Mouse (Mus musculus): ENCODE results near the gene Olfr881. TPM values are rescaled to one million over a fixed set of nuclear protein-coding genes. Genes with fewer than 3 reads are reported as not detected.

Olfr881 gene
- not detected in 2 replicates for polyA plus RNA-seq (2015; fragmentation: Nextera tagmentation; extraction: Ambion mirVana)

DNA sequence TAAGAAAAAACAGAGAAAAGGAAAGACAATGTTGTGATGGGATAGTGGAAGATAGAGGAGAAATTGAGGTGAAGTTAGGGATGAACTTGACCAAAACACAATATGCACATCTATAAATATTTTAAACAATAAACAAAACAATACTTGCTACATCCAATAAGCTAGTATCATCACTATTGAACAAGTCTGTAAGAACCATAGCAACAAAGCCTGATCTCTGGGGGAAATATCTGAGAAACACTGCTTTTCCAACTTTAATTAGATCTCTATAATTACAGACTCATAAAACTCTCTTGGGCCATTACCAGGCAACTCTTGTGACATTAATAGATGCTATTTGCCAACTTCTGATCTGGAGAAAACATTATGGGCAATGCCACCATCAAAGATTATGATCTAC is at the start of gene Olfr881:
Gene Olfr881 (plus strand): TSS at position 301 of the 400 bp plus-strand sequence.
- DNase-seq (no peak), ATAC-seq (no peak)
- Histone ChIP-seq H3K4me1 (ENCODE audit: insufficient read depth) (no peaks in the 10 kb centered on the region), H3K9ac (replicated peaks) (no peak within 1 kb of the TSS), H3K36me3 (replicated peaks; ENCODE audit: insufficient read depth, low read length) (no peaks in the 10 kb centered on the region), H3K27ac (ENCODE audit: low read depth) (no peak within 1 kb of the TSS), H3K4me2 (ENCODE audit: low read depth, low read length) (no peak within 1 kb of the TSS), H3K27me3 (ENCODE audit: insufficient read depth, low read length) (no peaks in the 10 kb centered on the region), H3K4me3 (ENCODE audit: low read depth, low read length) (no peak within 1 kb of the TSS), H3K9me3 (ENCODE audit: low read length) (no peaks in the 10 kb centered on the region)
- no peak for TF ChIP-seq EP300 (IDR thresholded peaks at IDR 0.05; ENCODE audit: low read depth)
- TF ChIP-seq CTCF (IDR thresholded peaks at IDR 0.05; ENCODE audit: low read depth): no peak

DNA sequence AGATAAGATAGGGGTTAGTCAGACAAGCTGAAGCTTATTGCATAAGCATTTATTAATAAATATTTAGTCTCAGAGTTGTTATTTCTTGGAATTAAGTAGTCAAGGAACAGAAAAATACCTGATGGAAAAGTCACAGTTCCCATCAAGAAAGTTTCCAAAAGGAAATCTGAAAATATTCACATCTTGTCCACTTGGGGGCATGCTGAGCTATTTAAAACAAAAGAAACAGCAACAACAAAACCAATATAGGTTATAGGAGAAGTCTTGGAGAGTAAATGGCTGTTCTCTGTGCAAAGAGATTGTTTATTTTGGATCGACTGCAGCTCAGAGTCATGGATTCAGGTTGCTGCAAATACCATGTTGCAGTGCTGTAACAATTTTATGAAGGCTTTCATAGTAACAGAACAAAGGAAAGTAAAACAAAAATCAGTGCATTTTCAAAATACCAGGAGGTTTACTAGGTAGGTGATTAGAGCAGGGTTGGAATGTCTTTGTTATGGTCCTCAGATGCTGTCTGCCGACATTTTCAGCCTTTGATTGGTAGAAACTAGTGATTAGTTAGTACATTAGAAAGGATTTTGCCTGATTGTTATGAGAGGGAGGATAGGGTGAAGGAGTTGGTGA is 7.1 kb downstream of the Olfr881 start:
- no peaks in the 10 kb centered on the region for H3K9me3 ChIP-seq (ENCODE audit: low read length)
- WGBS (ENCODE audit: insufficient replicate concordance): 27% methylated on average over 2 of the region's 2 CpGs
- no peaks in the 10 kb centered on the region for H3K36me3 ChIP-seq (replicated peaks; ENCODE audit: insufficient read depth, low read length)
- TF ChIP-seq CTCF (IDR thresholded peaks at IDR 0.05; ENCODE audit: low read depth) (0 out of 2 replicates have a peak, but pooled peaks have one; percentile 7), EP300 (IDR thresholded peaks at IDR 0.05; ENCODE audit: low read depth) (no peak)
- no peaks in the 10 kb centered on the region for H3K27me3 ChIP-seq (ENCODE audit: insufficient read depth, low read length)
- H3K9ac ChIP-seq (replicated peaks): no peak overlapping the region
- no peaks in the 10 kb centered on the region for H3K4me1 ChIP-seq (ENCODE audit: insufficient read depth)
- H3K27ac ChIP-seq (ENCODE audit: low read depth): no peak overlapping the region
- no peak overlapping the region for H3K4me3 ChIP-seq (ENCODE audit: low read depth, low read length)
- ATAC-seq (no peak), DNase-seq (no peak)
- no peak overlapping the region for H3K4me2 ChIP-seq (ENCODE audit: low read depth, low read length)

- no peak for ATAC-seq
- no peak overlapping the region for H3K4me3 ChIP-seq (ENCODE audit: low read depth, low read length)
- H3K4me1 ChIP-seq (ENCODE audit: insufficient read depth): no peaks in the 10 kb centered on the region
- TF ChIP-seq EP300 (IDR thresholded peaks at IDR 0.05; ENCODE audit: low read depth): no peak
- TF ChIP-seq CTCF (IDR thresholded peaks at IDR 0.05; ENCODE audit: low read depth): no peak
- H3K4me2 ChIP-seq (ENCODE audit: low read depth, low read length): no peak overlapping the region
- H3K36me3 ChIP-seq (replicated peaks; ENCODE audit: insufficient read depth, low read length): no peaks in the 10 kb centered on the region
- 54% methylated on average over 1 of the region's 1 CpGs for WGBS (ENCODE audit: insufficient replicate concordance)
- no peaks in the 10 kb centered on the region for H3K9me3 ChIP-seq (ENCODE audit: low read length)
- H3K27ac ChIP-seq (ENCODE audit: low read depth): no peak overlapping the region
- H3K27me3 ChIP-seq (ENCODE audit: insufficient read depth, low read length): no peaks in the 10 kb centered on the region
- no peak overlapping the region for H3K9ac ChIP-seq (replicated peaks)
- DNase-seq: no peak
Observed at GRCm38 (mm10) chr9:38000021-38000420, 8.4 kb downstream of the Olfr881 start.

- no peaks in the 10 kb centered on the region for H3K9me3 ChIP-seq (ENCODE audit: low read length)
- no peaks in the 10 kb centered on the region for H3K27me3 ChIP-seq (ENCODE audit: insufficient read depth, low read length)
- TF ChIP-seq EP300 (IDR thresholded peaks at IDR 0.05; ENCODE audit: low read depth): no peak
- no peak for TF ChIP-seq CTCF (IDR thresholded peaks at IDR 0.05; ENCODE audit: low read depth)
- H3K4me3 ChIP-seq (ENCODE audit: low read depth, low read length): no peak within 1 kb of the TSS
- no peak within 1 kb of the TSS for H3K4me2 ChIP-seq (ENCODE audit: low read depth, low read length)
- WGBS (ENCODE audit: insufficient replicate concordance): 75% methylated on average over 1 of the region's 1 CpGs
- H3K9ac ChIP-seq (replicated peaks): no peak within 1 kb of the TSS
- DNase-seq: no peak
- H3K27ac ChIP-seq (ENCODE audit: low read depth): no peak within 1 kb of the TSS
- no peaks in the 10 kb centered on the region for H3K4me1 ChIP-seq (ENCODE audit: insufficient read depth)
- no peak for ATAC-seq
- no peaks in the 10 kb centered on the region for H3K36me3 ChIP-seq (replicated peaks; ENCODE audit: insufficient read depth, low read length)
Observed at GRCm38 (mm10) chr9:38025508-38025907, 33.9 kb downstream of the Olfr881 start, which contains the start of gene Olfr883. TSS of gene Olfr883 (plus strand) at chr9:38025808.

Other genes with a start within 250 kb of the Olfr881 start
- not detected in 2 replicates for gene Olfr874, start 246.7 kb upstream of the Olfr881 start, polyA plus RNA-seq (2015; fragmentation: Nextera tagmentation; extraction: Ambion mirVana)
- not detected in 2 replicates for gene Olfr875, start 220.0 kb upstream of the Olfr881 start, polyA plus RNA-seq (2015; fragmentation: Nextera tagmentation; extraction: Ambion mirVana)
- gene Olfr876, start 188.8 kb upstream of the Olfr881 start, polyA plus RNA-seq (2015; fragmentation: Nextera tagmentation; extraction: Ambion mirVana): not detected in 2 replicates
- gene Olfr877, start 137.6 kb upstream of the Olfr881 start, polyA plus RNA-seq (2015; fragmentation: Nextera tagmentation; extraction: Ambion mirVana): not detected in 2 replicates
- gene Olfr145, start 95.1 kb upstream of the Olfr881 start, polyA plus RNA-seq (2015; fragmentation: Nextera tagmentation; extraction: Ambion mirVana): not detected in 2 replicates
- gene Olfr878, start 74.0 kb upstream of the Olfr881 start, polyA plus RNA-seq (2015; fragmentation: Nextera tagmentation; extraction: Ambion mirVana): not detected in 2 replicates
- gene Olfr883, start 34.0 kb downstream of the Olfr881 start, polyA plus RNA-seq (2015; fragmentation: Nextera tagmentation; extraction: Ambion mirVana): not detected in 2 replicates
- gene Olfr884, start 54.7 kb downstream of the Olfr881 start, polyA plus RNA-seq (2015; fragmentation: Nextera tagmentation; extraction: Ambion mirVana): not detected in 2 replicates
- gene Olfr885, start 69.5 kb downstream of the Olfr881 start, polyA plus RNA-seq (2015; fragmentation: Nextera tagmentation; extraction: Ambion mirVana): not detected in 2 replicates
- gene Olfr887, start 92.2 kb downstream of the Olfr881 start, polyA plus RNA-seq (2015; fragmentation: Nextera tagmentation; extraction: Ambion mirVana): not detected in 2 replicates
- gene Olfr888, start 116.3 kb downstream of the Olfr881 start, polyA plus RNA-seq (2015; fragmentation: Nextera tagmentation; extraction: Ambion mirVana): not detected in 2 replicates
- 0.04 TPM in 1 of 2 replicates, not detected in the other for gene Olfr889, start 123.4 kb downstream of the Olfr881 start, polyA plus RNA-seq (2015; fragmentation: Nextera tagmentation; extraction: Ambion mirVana)
- not detected in 2 replicates for gene Olfr890, start 150.7 kb downstream of the Olfr881 start, polyA plus RNA-seq (2015; fragmentation: Nextera tagmentation; extraction: Ambion mirVana)
- gene Olfr891, start 189.0 kb downstream of the Olfr881 start, polyA plus RNA-seq (2015; fragmentation: Nextera tagmentation; extraction: Ambion mirVana): not detected in 2 replicates
- gene Olfr893, start 216.5 kb downstream of the Olfr881 start, polyA plus RNA-seq (2015; fragmentation: Nextera tagmentation; extraction: Ambion mirVana): not detected in 2 replicates
- gene Olfr894, start 226.2 kb downstream of the Olfr881 start, polyA plus RNA-seq (2015; fragmentation: Nextera tagmentation; extraction: Ambion mirVana): not detected in 2 replicates